Mouse (Mus musculus): Measurements from ENCODE around the gene Bola1.

DNA sequence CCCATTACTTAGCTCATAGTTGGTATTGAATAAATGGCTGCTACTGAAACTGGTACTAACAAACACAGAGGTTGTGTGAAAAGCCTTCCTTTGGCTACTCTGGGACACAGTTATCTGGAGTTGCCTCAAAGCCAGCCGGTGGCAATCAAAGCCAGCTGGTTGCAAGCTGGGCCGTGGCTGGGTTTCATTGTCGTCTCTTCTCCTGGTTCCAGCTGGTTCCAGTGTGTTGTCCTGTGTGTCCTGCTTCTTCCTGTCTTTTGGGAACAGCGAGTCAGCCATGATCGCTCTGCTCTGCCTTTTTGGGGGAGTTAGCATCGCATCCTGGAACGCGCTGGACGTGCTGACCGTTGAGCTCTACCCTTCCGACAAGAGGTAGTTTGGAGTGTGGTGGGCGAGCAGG, 26.5 kb downstream of the Bola1 start:
- TF ChIP-seq GATA1 (IDR thresholded peaks at IDR 0.05; ENCODE audit: borderline replicate concordance, low read length) (no peak), FLI1 (IDR thresholded peaks at IDR 0.05; ENCODE audit: low read length) (no peak)
